Mouse (Mus musculus) adrenal gland, postnatal 36 days (tissue): ENCODE measurements around the gene Spata33. TPM values are rescaled to one million over a fixed set of nuclear protein-coding genes. Genes with fewer than 3 reads are reported as not detected.
"Not testable (repeated sequence)": the region's sequence is repeated elsewhere in the genome, so short reads cannot be mapped to it uniquely, and the experiment has no call there.

ENCODE experiments used
- DNase-seq, 2 experiments: peaks; one replicate each; pipeline ENCODE4 v3.0.0; 2021; ENCODE audit warnings: mixed read lengths in 1 of 2
- long read RNA-seq, 2 experiments: library from polyadenylated mRNA; stranded (forward); transcript quantifications; one replicate each; pipeline ENCODE4 v2.0.0; 2021; ENCODE audit warnings: borderline sequencing depth in 2 of 2
- total RNA-seq, 2 experiments: library from RNA; stranded (reverse); gene quantifications; 2 replicates each; pipeline ENCODE4 v1.2.3; 2021

Gene Spata33
- 1 to 10 TPM; 2.9 to 3.7 TPM for total RNA-seq
- long read RNA-seq, experiment 1, full-length matches to known transcripts, result 1 of 3 reads
- long read RNA-seq, experiment 1, partial matches to known transcripts, result 0 of 3 reads
- long read RNA-seq, experiment 1, other reads (novel, unspliced or antisense), result 2 of 3 reads
- long read RNA-seq, experiment 2, partial matches to known transcripts, result 0 of 2 reads
- long read RNA-seq, experiment 2, other reads (novel, unspliced or antisense), result 0 of 2 reads

- peak; percentile 95 to 96 for DNase-seq
Measured at GRCm38 (mm10) chr8:123212321-123213117, at the start of gene Spata33, which contains the start of gene Chmp1a. Spata33 (plus strand) TSS chr8:123212832. Chmp1a (minus strand) TSS chr8:123212763.

- peak; percentile 65 to 66 for DNase-seq
Measured at GRCm38 (mm10) chr8:123181391-123181790, 31.2 kb upstream of the Spata33 start.

- DNase-seq, result peak in 1 of 2 experiments; percentile 38
Measured at GRCm38 (mm10) chr8:123185566-123186409, 26.8 kb upstream of the Spata33 start, which contains the start of gene Dpep1. Dpep1 (plus strand) TSS chr8:123186242.

GRCm38 (mm10) chr8:123188006-123188405 lies 24.6 kb upstream of the Spata33 start:
- DNase-seq, result no peak

DNA sequence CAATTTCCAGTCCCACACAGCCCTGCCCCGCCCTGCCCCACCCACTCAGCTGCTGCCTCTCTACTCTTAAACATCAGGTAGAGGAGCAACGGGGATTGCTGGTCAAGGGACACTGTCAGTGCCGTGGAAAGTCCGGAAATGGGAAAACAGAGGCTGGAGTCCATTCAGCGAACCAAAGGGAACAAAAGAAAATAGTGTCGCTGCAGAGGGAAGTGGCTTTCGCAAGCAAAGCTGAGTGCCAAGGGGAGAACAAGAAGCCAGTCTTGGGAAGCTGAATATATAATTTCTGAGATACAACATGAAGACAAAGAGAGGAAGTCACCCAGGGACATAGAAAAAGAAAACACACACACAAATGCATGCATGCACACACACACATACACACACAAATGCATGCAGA lies 23.8 kb upstream of the Spata33 start:
- no peak for DNase-seq

GRCm38 (mm10) chr8:123190678-123191077 lies 22.0 kb upstream of the Spata33 start:
- DNase-seq, result peak; percentile 83 to 88

DNA sequence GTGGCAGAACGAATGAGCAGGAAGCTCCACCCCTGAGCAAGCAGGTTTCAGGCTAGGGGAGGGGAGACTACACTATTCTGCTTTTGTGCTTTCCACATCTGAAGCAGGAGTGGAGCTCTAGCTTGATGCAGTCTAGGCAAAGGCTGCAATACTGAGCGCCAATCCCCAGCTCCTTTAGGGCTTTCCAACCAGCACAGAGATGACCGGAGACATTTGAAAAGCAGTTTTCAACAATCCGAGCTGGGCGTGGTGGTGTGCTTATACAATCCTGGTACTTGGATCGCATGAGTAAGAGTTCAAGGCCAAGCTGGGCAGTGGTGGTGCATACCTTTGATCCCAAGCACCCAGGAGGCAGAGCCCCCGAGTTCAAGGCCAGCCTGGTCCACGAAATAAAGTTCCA lies 20.7 kb upstream of the Spata33 start:
- no peak for DNase-seq

- no peak for DNase-seq
Measured at GRCm38 (mm10) chr8:123193771-123194170, 18.9 kb upstream of the Spata33 start.

GRCm38 (mm10) chr8:123197016-123197415 lies 15.6 kb upstream of the Spata33 start:
- DNase-seq, result not testable (repeated sequence)

DNA sequence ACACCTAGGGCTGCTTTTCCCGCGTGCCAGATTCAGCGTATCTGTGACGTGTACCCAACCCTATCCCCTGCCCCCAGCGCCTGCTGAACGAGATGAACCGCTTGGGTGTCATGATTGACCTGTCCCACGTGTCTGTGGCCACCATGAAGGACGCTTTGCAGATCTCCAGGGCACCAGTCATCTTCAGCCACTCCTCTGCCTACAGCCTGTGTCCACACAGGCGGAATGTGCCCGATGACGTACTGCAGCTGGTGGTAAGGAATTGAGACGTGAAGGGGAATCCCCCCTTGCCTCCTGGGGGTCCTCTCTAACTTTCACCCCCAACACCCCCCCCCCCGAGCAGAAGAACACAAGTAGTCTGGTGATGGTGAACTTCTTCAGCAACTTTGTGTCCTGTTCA lies 12.8 kb upstream of the Spata33 start:
- DNase-seq, result no peak

DNA sequence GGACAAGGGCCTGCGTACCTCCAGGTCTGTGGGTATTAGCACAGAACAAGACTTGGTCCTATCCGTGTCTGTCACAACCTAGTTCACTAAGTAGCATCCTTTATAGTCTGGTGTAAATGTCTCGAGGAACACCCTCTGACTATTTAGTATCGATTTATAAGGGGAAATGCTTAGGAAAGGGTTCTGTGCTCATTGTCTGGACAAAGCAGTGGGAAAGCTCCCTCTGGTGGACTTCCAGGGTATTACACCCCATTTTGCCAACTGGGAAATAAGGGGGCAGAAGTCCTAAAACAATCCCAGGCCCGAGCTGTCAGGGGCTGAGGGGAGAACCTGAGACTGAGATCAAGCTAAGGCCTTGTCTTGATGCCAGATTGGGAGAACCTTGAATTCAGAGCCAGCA lies 10.3 kb upstream of the Spata33 start:
- DNase-seq, result peak; percentile 64 to 75

DNA sequence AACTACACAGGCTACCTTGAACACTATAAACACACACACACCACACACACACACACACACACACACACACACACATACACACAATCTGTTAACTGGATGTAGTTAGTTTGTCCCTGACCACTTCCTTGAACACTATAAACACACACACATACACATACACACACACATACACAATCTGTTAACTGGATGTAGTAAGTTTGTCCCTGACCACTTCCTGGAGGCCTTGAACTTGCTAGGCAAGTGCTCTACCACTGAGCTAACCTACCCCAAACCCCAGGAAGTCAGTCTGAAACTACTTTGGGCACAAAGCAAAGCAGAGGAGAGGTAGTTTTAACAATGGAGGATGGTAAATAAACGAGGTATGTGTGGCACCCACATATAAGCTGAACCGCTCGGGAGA lies 9.1 kb upstream of the Spata33 start:
- DNase-seq, result no peak

DNA sequence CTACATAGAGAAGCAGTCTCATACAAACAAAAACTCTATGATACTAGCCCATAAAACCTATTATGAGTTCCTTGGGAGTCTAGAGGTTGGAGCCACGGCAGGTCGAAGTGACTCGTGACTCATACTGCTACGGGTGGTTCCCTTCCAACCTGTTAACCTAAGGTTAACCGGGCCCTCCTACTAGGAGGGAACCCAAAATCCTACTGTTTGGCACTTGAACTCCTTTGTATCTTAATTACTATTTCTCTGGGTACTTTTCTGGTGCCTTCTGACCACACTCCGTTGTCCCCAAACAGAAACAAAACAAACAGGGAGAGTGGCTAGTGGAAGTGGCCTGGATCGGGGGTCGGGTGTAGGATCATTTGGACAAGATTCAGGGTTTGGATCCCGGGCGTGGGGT lies 756 bp upstream of the Spata33 start:
- DNase-seq, result no peak

DNA sequence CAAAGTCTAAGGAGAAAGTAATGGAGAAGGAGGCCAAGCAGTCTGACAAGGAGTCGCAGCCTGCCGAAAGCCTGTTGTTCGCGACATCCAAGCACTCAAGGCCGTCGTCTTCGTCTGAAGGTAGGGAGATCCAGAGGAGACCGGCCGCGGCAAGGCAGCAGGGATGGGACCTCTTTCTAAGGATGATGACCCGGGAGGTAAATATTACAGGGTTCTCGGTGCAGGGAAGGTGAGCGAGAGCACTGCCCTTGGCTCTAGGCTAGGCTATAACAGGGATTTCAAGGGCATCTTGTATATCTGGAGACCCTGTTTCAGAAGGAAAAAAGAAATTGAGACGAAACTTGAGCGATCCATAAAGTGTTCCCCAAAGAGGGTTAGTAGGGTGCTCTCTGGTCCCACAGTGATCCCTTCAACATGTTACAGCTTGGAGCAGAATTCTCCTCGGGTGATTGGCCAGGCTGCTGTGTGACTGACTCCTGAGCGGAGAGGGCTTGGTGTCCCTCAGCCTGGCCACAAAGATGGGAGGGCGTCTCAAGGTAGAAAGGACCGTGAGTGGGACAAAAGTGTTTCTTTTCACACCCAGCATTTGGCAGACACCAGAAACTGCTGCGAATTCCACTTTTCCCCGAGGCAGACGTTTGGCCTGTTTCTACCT lies 613 bp downstream of the Spata33 start:
- DNase-seq, result no peak

DNA sequence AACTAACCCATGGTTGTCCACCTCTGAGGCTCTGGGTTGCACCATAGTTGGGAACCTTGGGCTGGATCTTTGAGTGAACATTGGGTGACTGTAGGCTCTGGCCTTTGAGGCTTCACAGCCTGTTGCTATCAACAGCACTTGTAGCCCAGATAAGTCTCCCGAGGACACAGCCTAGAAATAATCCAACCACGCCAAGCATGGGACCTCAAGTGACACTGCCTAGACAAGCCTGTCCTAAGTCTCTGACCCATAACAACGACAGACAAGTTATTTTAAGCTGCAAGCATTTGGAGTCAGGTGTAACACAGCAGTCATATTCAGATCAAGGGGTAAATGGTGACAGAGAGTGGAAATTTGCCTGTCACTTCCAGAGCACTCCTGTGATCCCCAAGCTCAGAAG lies 2.8 kb downstream of the Spata33 start:
- DNase-seq, result no peak

DNA sequence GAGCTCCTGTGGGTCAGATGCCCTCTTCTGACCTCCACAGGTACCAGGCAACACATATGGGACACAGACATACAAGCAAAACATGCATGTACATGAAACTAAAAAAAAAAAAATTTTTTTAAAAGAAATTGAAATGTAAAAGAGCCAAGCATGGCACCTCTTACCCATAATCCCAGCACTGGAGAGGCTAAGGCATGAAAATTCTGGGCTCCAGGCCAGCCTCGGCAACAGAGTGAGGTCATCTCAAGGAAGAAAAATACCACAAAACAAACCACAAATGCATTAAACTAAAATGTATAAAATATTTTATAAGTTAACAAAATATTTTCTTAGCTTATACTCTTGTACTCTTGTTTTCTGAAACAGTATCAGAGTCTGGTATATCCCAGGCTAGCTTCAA lies 8.3 kb downstream of the Spata33 start:
- DNase-seq, result no peak

GRCm38 (mm10) chr8:123224278-123225266 lies 11.9 kb downstream of the Spata33 start, which contains the start of gene Cdk10:
Cdk10 (plus strand) TSS chr8:123224842.
- peak; percentile 96 to 97 for DNase-seq

DNA sequence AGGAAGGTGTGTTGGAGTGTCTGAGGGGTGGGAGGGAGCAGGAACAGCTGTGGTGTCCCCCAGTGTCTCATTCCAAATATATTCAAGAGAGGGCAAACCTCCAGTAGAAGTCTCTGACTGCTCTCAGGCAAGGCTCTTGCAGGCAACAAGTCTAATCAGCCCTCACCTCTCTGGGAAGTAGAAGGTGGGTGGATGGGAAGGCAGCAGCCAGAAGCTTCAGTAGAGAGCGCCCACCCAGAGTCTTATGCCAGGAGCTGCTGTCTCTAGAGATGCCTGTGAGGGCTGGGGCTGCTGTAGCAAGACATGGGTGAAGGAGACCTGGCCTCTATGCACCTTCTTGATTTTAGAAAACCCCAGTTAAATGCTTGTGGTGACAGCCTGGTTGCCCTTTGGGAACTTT lies 15.8 kb downstream of the Spata33 start:
- DNase-seq, result no peak

DNA sequence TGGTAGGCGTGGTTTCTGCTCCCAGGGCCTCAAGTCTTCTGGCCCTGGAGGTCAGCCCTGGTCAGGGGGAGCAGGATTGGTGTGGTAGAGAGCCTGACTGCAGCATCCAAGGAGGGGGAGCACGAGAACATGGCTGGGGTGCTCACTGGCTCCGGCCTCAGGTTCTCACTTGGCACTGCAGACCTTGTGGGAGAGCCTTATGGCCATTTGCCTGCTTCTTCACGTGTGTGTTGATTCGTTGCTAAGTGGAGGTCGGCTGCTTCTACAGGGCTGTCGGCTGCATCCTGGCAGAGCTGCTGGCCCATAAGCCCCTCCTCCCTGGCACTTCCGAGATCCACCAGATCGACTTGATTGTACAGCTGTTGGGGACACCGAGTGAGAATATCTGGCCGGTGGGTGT lies 17.7 kb downstream of the Spata33 start:
- DNase-seq, result not testable (repeated sequence)

DNA sequence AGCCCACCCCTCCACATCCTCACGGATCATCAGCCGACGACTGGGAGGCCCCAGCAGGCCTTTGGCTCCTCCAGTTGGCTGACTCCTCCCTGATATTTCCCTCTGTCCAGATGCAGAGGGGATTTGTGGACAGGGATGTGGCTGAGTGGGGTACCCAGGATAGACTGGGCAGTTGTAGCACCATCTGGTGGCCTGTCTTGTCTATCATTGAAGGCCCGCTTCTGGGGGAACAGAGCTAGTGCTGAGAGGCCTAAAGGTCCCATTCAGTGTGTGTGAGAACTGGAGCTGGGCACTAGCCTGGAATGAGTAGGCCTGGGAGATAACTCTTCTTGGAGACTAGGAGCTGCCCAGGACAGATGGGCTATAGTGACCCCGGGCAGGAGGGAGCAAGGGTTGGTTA lies 19.1 kb downstream of the Spata33 start:
- DNase-seq, result peak in 1 of 2 experiments; percentile 28

GRCm38 (mm10) chr8:123232553-123232952 lies 19.9 kb downstream of the Spata33 start:
- no peak for DNase-seq
